Mouse (Mus musculus): ENCODE results near the gene Ypel4.
A peak's percentile ranks its signal among the peaks of the same experiment; 100 is the strongest.

- TF ChIP-seq EP300 (IDR thresholded peaks at IDR 0.05) (0 out of 2 replicates have a peak, but pooled peaks have one; percentile 13), CTCF (IDR thresholded peaks at IDR 0.05) (no peak)
Observed at GRCm38 (mm10) chr2:84705295-84705694, 28.6 kb upstream of the Ypel4 start.

Measured in lung, postnatal 0 days (tissue).